Mouse (Mus musculus) frontal cortex, postnatal 14 days (tissue): Measurements from ENCODE around the gene Igfn1.
A peak's percentile ranks its signal among the peaks of the same experiment; 100 is the strongest.

Experiments used
- DNase-seq, 2 experiments: peaks; one replicate each; pipeline ENCODE4 v3.0.0; 2022; ENCODE audit warnings: low spot score in 2 of 2

Gene Igfn1

GRCm38 (mm10) chr1:135933704-135934293, 72.3 kb downstream of the Igfn1 start:
- no peak for DNase-seq

- DNase-seq: peak in 1 of 2 experiments; percentile 19
These were observed 76.3 kb downstream of the Igfn1 start for GRCm38 (mm10) chr1:135929876-135930275.

- no peak for DNase-seq
These were observed 80.3 kb downstream of the Igfn1 start for GRCm38 (mm10) chr1:135925848-135926247.

GRCm38 (mm10) chr1:135924377-135924994, 81.7 kb downstream of the Igfn1 start:
- no peak for DNase-seq

GRCm38 (mm10) chr1:135923229-135923628, 82.9 kb downstream of the Igfn1 start:
- no peak for DNase-seq

- no peak for DNase-seq
These were observed 87.3 kb downstream of the Igfn1 start, which contains the start of gene Pkp1 for GRCm38 (mm10) chr1:135918644-135919407. Gene Pkp1, minus strand, starts transcription at chr1:135919207.

- DNase-seq: no peak
These were observed 88.9 kb downstream of the Igfn1 start for GRCm38 (mm10) chr1:135917206-135917605.

- DNase-seq: no peak
These were observed 89.6 kb downstream of the Igfn1 start for GRCm38 (mm10) chr1:135916486-135917058.

- DNase-seq: no peak
These were observed 92.5 kb downstream of the Igfn1 start for GRCm38 (mm10) chr1:135913657-135914056.

GRCm38 (mm10) chr1:135909381-135909780, 96.8 kb downstream of the Igfn1 start:
- DNase-seq: no peak

- peak in 1 of 2 experiments; percentile 13 for DNase-seq
These were observed 99.4 kb downstream of the Igfn1 start for GRCm38 (mm10) chr1:135906736-135907135.
